Mouse (Mus musculus) ES-Bruce4 (cell line): ENCODE results near the gene 2700049A03Rik.

ENCODE experiments used
- CTCF ChIP-seq: IDR thresholded peaks from one replicate; pipeline ENCODE4 v1.8.1; 2011; ENCODE audit warnings: low read depth, low read length
- EP300 ChIP-seq: IDR thresholded peaks from 2 replicates; pipeline ENCODE4 v1.6.1; 2011; ENCODE audit warnings: low read depth, low read length; ENCODE audit not compliant: insufficient read depth
- POLR2A ChIP-seq: IDR thresholded peaks from one replicate; pipeline ENCODE4 v1.8.1; 2011; ENCODE audit warnings: low read length; ENCODE audit not compliant: insufficient read depth

DNA sequence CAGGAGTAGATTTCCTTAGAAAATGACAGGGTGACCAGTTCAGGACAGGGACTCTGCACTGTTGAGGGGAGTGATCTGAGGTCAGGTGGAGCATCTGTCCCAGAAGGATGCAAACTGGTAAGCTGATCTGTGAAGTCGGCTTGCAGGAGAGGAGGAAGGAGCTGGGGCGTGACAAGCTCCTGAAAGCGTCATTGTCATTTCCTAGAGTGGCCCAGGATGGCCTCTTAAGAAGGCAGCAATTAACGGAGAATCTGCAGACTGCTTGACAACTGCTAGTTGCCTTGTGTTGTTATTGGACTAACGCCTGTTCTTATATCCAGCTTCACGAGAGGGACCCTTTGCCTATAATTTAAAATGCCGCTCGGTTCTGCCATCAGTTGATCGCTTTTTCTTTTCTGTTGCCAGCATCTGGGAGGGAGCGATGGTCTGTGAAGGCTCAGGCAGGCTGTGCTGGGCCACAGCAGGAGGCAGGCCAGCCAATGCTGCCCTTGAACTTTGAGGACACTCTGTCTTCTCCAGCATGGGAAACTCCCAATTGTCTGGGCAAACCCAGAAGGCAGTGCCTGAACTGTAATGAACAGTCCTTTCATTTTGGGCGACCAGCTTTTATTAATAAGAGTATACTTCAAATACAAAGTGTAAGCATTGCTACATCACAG, 116.0 kb downstream of the 2700049A03Rik start:
- no peak for TF ChIP-seq EP300
- no peak for TF ChIP-seq POLR2A
- TF ChIP-seq CTCF, result no peak
